Mouse (Mus musculus) left cerebral cortex, adult 8-10 months (tissue): ENCODE measurements around the gene Btbd11. TPM values are rescaled to one million over a fixed set of nuclear protein-coding genes. Genes with fewer than 3 reads are reported as not detected.

ENCODE experiments used
- DNase-seq, 2 experiments: peaks; one replicate each; pipeline ENCODE4 v3.0.0; 2022; ENCODE audit warnings: low spot score in 2 of 2
- total RNA-seq, 4 experiments: library from RNA; stranded (reverse); gene quantifications; 2 replicates each; pipeline ENCODE4 v1.2.4; 2022

Gene Btbd11
- total RNA-seq, 4 experiments from 2014 or later = 21.3 to 31.7 (median 27.6) TPM

DNA sequence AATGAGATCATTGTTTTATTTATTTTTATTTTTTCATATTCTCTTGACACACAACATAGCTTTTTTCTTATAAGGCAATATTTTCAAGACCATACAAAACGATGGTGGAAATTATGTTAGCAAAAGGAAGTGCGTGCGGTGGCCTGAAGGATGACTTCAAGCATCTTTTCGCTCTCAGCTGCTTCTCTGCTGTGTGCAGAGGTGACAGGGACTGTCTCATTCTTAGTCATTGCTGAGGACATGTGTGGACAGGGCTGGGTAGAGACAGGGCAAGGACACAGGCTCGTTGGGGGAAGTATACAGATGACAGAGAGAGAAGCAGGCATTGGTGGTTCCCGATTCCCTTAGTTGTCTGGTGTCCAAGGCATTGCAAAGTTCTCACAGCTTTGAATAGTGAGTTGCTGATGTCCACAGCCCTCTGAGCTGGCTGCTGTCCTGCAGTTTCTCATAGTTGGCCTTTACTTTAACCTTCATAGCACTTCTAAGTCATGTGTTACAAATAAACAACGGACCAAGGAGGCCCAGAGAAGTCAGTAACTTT, 135.7 kb downstream of the Btbd11 start:
- DNase-seq = no peak

DNA sequence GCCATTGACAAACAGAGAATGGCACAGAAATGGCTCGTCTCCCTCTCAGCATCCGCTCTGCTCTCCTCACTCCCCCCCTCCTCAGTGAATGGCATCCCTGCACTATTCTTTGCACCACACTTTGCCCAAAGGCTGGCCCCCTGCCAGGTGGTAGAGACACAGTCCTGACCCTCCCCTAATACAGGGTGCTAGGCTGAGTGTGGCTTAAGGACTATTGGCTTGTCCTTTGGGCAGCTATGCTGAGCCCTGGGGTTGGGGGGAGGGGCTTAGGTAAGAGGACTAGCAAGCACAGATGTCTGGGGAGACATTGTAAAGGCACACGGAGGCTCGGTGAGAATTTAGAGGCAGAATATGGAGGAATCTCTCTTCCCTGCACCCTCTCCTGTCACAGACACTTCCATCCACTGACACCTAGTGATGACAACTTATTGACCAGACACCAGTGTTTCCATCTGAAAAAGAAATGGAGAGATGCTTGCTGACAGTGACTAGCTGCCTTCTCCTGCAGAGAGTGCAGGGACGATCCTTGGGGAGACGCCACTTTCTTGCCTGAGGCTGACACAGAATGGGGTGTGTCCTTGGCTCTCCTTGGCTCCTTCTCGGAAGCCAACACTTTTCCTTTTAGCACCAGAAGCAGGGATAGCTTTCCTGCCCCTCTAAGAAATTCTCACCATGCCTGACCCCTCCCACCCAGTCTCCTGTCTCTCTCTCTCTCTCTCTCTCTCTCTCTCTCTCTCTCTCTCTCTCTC, 138.8 kb downstream of the Btbd11 start:
- no peak for DNase-seq

DNA sequence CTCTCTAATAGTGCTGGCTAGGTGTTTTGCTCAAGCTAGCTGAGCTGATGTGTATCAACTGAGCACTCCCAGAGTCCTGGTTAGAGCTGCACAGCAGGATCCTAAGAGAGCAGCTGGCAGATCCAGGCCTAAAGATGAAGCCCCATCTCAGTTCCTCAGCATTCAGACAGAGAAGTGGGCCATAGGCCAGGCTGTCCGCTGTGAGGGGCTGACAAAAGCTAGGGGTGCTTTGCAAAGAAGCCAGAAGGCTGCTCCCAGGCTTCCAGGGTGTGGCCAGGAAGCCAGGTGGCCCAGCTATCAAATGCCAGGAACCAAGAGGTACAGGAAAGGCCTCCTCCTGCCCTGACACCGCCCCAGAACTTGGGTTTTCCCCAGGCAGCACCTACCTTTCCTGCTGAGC, 140.0 kb downstream of the Btbd11 start:
- DNase-seq = no peak

DNA sequence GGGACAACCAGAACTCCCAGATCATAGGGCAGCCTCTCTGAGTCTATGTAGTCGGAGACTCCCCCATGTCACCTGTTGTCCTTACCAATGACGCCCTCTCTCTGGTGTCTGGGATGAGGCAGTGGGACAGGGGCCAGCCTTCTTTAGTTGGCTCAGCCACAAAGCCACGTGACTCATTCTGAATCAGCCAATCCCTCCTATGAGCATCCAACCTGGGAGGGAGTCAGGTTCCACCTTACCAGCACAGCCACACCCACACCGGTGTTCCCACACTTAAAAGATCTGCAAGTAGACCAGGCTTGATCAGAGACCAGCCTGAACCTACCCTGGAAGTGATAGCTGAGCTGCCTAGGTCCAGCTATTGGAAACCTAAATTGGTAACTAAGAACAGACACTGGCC, 141.1 kb downstream of the Btbd11 start:
- DNase-seq = no peak

DNA sequence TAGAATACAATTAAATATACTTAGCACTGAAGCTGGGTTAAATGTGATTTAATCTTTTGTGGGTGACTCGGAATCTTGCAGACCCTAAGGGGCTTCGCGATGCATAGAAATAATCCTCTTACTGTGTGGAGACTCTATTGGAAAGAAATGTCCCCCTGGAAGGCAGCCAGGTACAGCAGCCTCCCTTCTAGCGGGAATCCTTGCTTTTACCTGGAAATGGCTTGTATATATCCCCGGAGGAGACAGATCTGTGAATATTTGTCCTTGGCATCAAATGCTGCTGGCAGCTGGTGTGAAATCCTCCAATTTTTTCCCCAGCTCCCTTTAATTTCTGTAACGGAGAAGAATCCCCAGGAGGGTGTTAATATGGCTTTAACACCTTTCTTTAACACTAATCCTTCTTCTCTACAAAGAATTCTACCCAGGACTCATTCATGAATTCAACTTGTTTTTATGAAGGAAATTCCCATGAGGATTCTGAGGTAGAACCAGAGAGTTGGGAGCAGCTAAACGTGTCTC, 146.6 kb downstream of the Btbd11 start:
- no peak for DNase-seq

DNA sequence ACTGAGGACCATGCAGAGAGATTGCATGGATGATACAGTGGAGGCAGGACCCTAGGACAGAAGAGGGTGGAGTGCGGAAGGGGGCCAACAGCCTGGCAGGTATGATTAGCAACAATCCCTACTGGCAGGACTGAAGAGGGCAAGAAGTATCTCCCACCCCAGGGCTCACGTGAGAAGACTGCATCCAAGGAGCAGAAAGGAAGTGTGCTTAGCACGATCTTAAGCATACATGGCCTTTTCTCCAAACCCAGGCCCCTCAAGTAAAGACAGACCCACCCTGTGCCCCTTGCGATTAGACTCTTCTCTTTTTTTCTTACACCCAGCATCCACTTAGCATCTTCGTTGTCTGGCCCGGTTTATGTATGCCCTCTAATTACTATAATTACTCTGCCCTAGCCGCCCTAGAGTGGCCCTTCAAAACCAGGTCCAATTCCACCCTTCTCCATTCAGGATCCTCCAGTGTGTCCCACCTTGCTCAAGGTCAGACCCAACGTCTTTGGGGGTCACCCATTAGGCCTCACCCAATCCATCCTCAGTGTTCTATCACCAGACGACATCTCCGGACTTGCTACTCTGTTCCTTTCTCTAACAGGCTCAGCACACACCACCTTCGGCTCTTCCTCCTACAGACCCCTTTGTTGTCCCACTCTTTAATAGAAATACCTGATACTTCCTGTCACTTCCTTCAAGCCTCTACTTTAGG, 151.6 kb downstream of the Btbd11 start:
- no peak for DNase-seq

DNA sequence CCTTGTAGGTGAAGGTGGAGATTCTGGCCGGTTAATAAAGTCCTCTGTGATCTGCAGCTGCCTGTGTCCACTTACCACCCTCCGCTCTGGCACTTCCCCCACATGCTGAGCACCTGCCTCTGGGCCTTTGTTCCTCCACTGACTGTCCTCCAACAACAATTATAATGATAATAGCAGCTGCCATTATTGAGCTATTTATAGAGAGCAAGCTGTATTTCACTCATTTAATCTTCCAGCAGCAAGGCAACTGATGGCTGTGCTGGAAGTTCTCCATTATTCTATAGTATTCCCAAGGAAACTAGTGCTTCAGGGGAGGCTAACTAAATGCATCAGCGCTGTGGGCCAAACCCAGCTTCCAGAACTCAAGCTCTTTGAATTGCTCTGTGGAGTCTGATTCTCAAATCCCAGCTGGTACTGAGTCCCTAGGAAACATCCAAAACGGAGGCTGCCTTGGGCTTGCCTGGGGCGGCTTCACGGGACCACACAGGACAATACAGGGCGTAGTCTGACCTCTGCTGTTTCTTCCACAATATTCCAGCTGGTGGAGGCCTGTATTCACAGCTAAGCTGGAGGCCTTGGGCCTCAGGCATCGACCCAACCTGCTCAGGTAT, 153.0 kb downstream of the Btbd11 start:
- no peak for DNase-seq

DNA sequence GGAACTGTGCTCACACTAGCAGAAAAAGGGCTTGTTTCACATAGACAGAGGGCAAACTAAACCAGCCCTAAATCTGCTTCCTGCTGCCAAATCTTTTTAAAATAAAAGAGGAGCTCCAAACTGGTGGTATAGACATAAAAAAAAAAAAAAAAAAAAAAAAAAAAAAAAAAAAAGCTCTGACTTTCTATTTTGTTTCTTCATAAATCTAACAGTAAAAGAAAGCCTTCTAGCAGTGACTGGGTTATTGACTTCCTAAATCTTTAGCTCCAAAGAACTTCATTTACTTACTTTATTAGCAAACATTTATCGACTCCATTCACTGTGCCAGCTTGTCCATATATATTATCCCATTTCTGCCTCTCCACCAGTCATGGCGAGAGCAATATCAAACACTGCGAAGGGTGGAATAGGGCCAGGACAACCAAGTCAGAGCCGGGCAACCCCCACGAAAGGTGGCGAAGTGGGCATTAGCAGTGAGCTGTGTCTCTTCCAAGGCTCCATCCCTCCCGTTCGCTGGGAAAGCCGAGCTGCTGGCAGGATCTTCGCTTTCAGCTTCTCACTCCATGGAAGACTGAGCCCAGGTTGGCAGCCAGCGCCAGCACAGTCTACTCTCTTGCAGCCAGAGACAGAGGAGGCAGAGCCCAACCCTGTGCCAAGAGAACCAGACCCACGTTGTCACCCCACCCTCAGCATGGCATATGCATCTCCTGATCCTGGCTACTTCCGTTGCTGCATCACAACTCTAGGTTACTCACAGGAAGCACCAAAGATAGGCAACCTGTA, 153.9 kb downstream of the Btbd11 start:
- peak in 1 of 2 experiments; percentile 14 for DNase-seq

DNA sequence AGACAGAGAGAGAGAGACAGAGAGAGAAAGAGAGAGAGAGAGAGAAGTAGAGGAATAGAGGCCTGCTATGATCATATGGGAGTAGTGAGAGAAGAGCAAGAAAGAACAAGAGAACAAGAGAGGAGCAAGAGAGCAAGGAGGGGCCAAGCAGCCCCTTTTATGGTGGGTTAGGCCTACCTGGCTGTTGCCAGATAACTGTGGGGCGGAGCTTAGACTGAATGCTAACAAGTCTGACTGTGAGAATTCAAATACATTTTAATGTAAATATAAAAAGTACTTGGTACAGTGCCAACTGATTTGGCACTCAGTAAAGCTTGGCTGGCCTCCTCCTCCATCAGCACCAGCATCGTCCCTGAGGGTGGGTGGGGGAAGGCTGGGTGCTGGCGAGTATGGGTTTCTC, 154.9 kb downstream of the Btbd11 start:
- no peak for DNase-seq

DNA sequence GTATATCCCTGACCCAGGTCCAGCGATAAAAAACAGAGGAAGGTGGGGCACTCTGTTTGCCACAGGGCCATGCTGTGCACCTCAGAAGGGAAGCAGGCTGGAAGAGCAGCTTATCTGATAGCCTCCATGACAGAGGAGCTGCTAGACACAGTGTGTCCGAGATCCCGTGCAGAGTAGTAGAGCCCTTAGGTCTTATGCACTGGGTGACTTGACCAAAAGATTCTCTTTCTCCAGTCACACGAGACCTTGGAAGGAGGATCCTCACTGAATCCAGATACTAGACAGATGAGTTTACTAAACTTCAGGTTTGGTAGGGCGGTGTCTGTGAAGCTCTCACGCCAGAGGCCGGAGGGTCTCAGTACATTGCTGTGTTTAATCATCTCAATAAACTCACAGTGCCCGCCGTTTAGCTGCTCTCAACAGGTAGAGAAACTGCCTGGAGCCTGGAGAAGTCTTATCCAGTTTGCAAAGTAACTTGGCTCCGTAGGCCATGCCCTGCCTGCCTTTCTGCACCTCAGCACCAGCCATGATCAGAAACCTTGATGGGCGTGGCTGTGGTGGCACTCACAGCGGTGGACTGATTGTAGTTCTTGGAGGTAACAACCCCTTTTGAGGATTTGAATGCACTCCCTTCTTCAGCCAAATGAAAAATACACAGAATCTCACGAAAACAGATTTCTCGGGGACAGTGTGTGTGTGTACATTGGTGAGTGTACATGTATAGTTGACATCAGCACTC, 155.4 kb downstream of the Btbd11 start:
- DNase-seq = no peak

DNA sequence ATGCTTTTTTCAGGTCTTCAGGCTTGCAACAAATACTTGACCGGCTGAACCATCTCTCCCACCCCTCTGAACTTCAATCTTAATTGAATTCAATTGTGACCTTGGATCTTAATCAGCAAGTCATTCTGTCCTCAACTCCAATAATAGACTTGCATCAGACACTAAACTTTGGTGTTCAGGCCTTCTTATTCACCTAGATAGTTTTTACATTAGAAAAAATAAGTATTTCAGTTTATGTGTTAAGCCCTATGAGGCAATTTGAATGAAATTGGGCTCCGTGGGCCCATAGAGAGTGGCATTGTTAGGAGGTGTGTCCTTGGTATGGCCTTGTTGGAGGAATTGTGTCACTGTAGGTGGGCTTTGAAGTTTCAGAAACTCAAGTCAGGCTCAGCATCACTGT, 156.7 kb downstream of the Btbd11 start:
- DNase-seq = no peak

DNA sequence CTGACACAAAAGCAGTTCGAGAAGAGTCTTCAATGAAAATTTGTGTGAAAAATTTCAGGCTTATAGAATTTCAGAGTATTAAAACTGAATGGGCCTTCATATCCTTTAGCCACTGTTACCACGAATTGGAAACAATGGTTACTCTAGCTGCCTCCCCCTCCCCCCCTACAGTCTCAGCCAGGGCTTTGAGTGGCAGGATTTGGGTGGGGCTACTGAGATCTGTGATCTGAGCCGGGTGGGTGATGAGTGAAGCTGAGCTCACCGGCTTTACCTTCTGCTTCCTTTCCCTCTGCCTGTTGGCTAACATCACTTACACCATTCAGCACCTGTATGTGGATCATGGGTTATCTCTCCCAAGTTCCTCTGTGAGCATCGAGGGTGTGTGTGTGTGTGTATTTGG, 158.4 kb downstream of the Btbd11 start:
- no peak for DNase-seq

DNA sequence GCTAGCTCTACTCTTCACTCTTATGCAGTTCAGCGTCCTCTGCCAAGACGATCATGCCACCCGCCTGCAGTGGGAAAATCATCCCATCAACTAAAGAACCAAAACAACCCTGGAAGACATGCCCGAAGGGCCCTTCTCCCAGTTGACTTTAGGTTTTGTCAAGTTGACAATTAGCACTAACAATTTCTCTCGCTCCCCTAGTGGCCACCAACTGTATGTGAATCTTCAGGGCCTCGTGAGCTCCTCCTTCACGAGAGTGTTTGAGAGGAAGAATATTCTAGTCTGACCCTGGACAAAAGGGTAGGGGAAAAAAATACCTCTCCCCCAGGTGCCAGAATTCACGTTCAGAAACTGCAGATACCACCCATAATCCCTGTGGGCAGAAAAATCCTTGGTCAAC, 168.6 kb downstream of the Btbd11 start:
- DNase-seq = no peak

DNA sequence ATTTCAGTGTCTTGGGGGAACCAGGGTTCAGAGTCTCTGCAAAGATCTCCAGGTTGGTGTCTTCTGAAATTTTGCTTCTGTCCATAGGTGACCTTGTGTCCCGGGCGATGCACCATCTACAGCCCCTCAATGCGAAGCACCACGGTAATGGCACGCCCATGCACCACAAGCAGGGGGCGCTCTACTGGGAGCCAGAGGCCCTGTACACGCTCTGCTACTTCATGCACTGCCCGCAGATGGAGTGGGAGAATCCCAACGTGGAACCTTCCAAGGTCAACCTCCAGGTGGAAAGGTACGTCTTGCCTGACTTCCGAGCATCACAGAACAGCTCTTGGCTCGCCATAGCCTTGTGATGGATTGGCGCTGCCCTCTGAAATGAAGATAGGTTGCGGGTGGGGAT, 174.8 kb downstream of the Btbd11 start:
- DNase-seq = no peak

DNA sequence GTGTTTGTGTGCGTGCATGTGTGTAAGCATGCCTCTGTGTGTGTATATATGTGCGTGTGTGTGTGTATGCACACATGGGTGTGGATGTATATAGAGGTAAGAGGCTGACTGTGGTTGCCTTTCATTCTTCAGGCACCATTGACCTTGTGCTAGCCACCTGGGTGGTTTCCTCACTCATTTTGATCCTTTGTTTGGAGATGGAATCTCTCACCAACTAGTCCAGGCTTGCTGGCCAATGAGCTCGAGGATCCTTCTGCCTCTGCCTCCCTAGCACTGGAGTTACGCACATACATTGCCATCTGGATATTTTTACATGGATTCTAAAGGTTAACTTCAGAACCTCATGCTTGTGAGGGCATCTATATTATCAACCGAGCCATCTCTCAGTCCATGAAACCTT, 184.8 kb downstream of the Btbd11 start:
- no peak for DNase-seq

DNA sequence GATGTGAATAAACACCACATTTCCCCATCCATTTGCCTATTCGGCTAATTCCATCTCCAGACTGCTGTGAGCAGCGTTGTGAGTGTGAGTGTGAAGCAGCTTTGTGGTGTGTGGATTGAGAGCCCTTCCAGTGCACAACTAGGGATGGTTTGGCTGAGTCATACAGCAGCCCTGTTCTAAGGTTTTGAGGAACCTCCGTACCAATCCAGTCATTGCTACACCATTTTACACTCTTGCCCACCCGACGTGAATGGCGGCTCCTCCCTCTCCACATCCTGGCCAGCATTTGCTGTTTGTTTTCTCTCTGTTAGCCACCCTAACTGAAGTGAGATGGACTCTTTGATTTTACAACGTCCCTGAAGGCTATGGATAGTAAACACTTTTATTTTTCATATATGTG, 186.0 kb downstream of the Btbd11 start:
- DNase-seq = no peak

DNA sequence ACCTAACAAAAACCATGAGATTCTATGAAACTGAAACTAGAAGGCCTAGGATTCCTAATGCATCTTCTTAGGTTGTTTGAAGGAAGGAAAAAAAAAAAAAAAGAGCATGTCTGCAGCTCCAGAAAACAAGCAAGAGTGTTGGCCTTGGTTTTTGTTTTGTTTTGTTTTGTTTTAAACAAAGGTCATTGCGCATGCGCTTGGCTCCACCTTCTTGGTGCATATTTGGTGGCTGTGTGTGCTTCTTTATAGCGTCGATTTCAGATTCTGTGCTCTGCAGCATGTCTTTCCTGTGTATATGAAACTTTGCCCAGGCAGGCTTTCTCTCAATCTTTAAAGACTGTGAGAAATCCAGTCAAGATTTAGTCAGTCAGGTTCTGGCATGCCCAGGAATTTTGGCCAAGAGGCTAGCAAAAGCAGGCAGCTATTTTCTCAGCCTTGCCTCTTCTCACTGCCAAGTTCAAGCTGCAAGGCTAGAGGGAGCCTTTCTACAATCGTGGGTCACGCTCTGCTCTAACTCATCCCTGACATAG, 191.3 kb downstream of the Btbd11 start:
- no peak for DNase-seq

DNA sequence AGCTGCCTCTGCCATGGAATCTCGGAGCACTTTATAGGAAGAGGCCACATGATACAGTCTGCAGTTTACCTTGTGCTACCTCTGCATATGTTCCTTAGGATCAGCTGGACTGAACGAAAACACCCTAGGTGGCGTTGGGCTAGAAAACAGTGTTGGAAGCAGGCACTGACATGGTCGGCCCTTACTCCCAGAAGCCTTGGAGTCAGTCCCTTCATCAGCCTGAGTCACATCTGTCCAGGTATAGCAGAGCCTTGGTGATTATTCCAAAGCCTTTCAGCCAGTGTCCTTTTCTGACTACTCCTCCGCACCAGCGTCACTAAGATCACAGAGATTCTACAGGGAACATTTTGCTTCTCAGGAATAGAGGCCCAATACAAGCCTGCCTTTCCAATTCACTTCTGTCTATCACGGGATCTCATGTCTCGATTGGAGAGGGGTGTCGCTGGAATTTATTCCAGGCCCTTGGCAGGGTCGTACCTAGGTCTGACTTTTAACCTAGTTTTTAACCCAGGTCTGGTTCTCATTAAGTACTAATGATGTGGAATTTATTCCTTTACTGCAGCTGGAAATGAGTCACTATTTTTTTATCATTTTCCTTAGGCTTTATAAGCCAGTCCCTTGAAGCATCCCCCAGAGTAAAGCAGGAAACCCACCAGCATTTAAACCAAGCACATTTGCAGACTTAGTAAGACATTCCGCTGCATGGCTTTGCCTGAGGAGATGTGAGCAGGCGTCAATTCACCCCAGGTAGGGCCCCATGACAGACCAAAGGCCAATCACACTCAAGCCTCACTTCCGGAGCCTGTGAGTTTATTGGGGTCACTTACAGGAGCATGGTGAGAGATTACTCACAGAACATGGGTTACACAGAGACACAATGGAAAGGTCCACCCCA, 192.2 kb downstream of the Btbd11 start:
- no peak for DNase-seq

DNA sequence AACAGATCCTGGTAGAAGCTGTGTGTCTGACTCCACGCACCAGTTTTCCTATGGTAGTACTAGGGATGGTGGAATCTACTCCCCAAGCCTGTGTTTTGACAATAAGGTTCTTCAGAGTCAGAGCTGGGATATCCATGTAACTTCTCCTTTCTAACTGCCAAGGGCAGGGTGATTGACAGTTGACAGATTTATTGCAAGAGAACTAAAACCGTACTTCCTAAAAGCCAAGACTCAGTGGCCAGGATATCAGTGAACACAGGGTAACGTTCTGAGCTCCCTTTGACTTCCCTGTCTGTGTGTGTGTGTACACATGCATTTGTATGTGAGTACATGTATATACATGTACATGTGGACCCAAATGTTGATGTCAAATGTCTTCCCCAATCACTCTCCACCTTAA, 201.1 kb downstream of the Btbd11 start:
- no peak for DNase-seq
